Mouse (Mus musculus) common myeloid progenitor, adult 5-6 weeks (primary cell): ENCODE measurements around the gene Polr3c. TPM values are rescaled to one million over a fixed set of nuclear protein-coding genes. Genes with fewer than 3 reads are reported as not detected.

ENCODE experiments used
- total RNA-seq: library from RNA; stranded (forward); fragments of 200-1000, 187-1606 nt; gene quantifications from 2 replicates; pipeline ENCODE4 v1.2.3, GENCODE M21; 2017

The Polr3c gene
- total RNA-seq, 1 experiment from 2014 or later = 25.8 TPM

Other genes with a start within 250 kb of the Polr3c start
- not detected in 2 replicates for gene Hfe2, start 202.5 kb downstream of the Polr3c start, total RNA-seq
- 163 and 170 TPM in 2 replicates for gene Txnip, start 169.7 kb downstream of the Polr3c start, total RNA-seq
- gene Gm16253, start 150.6 kb downstream of the Polr3c start, total RNA-seq = not detected in 2 replicates
- gene Polr3gl, start 133.4 kb downstream of the Polr3c start, total RNA-seq = 47.2 and 48.1 TPM in 2 replicates
- not detected in 2 replicates for gene Ankrd34a, start 131.0 kb downstream of the Polr3c start, total RNA-seq
- 1.3 and 3.2 TPM in 2 replicates for gene Lix1l, start 126.5 kb downstream of the Polr3c start, total RNA-seq
- gene Rbm8a, start 97.7 kb downstream of the Polr3c start, total RNA-seq = 81.2 and 82.9 TPM in 2 replicates
- 20.1 and 22.3 TPM in 2 replicates for gene Pex11b, start 92.3 kb downstream of the Polr3c start, total RNA-seq
- gene Gm42957, start 92.2 kb downstream of the Polr3c start, total RNA-seq = not detected in 2 replicates
- 0.37 and 0.92 TPM in 2 replicates for gene Itga10, start 82.0 kb downstream of the Polr3c start, total RNA-seq
- gene Ankrd35, start 57.5 kb downstream of the Polr3c start, total RNA-seq = not detected in 2 replicates
- gene Pias3, start 31.2 kb downstream of the Polr3c start, total RNA-seq = 4.7 and 6.2 TPM in 2 replicates
- 0.15 TPM in 1 of 2 replicates, not detected in the other for gene Nudt17, start 19.1 kb downstream of the Polr3c start, total RNA-seq
- 56.2 and 69.8 TPM in 2 replicates for gene Rnf115, start within 50 bp of the Polr3c start, total RNA-seq
- 0.50 and 1.5 TPM in 2 replicates for gene Pdzk1, start 101.7 kb upstream of the Polr3c start, total RNA-seq
- gene Cd160, start 101.7 kb upstream of the Polr3c start, total RNA-seq = not detected in 2 replicates
- 0.05 TPM in 1 of 2 replicates, not detected in the other for gene Gja5, start 177.1 kb upstream of the Polr3c start, total RNA-seq
- gene Gpr89, start 177.7 kb upstream of the Polr3c start, total RNA-seq = 29.1 and 40.7 TPM in 2 replicates
- gene Gja8, start 198.4 kb upstream of the Polr3c start, total RNA-seq = not detected in 2 replicates